Mouse (Mus musculus): ENCODE data around the gene Fryl.

DNA sequence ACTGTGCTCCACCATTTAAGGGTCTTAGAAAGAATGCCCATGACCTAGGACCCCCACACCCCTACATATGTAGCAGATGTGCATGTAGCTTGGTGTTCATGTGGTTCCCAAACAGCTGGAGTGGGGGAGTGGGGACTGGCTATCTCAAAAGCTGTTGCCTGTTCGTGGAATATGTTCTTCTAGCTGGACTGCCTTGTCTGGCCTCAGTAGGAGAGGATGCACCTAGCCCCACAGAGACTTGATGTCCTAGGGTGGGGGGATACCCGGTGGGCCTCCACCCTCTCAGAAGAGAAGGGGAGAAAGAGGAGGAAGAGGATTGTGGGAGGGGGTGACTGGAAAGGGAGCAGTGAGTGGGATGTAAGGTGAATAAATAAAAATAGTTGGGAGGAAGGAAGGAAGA, 18.5 kb upstream of the Fryl start:
- TF ChIP-seq POLR2A (IDR thresholded peaks at IDR 0.05; ENCODE audit: borderline replicate concordance, extremely low read depth, insufficient read depth, insufficient read length, poor library complexity, severe bottlenecking) (no peak), CTCF (IDR thresholded peaks at IDR 0.05; ENCODE audit: borderline replicate concordance, extremely low read depth, insufficient read depth, insufficient read length) (no peak)

All from brain, embryonic 14.5 days (tissue).